Mouse (Mus musculus): ENCODE measurements around the gene Zfp385b. TPM values are rescaled to one million over a fixed set of nuclear protein-coding genes. Genes with fewer than 3 reads are reported as not detected.

The Zfp385b gene
- polyA plus RNA-seq, 1 experiment from 2014 or later, result 6.1 TPM

DNA sequence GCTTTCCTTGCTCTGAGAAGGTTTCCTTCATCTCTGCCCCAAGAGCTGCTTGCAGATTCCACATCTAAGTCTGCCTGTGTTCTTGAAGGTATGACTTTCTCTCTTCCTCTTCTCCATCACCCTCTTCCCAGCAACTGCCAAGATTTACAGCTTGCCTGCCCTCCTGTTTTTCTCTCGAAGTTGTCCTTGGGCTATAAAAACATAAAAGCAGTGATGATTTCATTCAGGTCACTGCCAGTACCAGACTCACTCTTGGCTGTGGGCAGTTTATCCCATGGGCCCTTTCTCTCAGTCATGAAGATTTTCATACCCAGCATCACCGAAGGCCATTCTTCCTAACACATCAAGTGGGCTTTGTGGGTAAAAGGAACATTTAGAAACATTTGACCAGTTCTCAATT is 89.2 kb downstream of the Zfp385b start:
- no peak overlapping the region for H3K27ac ChIP-seq
- no peaks in the 10 kb centered on the region for H3K36me3 ChIP-seq
- no peaks in the 10 kb centered on the region for H3K27me3 ChIP-seq
- ATAC-seq, result no peak
- no peak overlapping the region for H3K4me3 ChIP-seq (replicated peaks)
- H3K9me3 ChIP-seq, result no peaks in the 10 kb centered on the region
- 76% methylated on average over 2 of the region's 2 CpGs for WGBS
- no peak overlapping the region for H3K9ac ChIP-seq (replicated peaks)
- no peak overlapping the region for H3K4me2 ChIP-seq (replicated peaks)
- no peaks in the 10 kb centered on the region for H3K4me1 ChIP-seq (replicated peaks)

DNA sequence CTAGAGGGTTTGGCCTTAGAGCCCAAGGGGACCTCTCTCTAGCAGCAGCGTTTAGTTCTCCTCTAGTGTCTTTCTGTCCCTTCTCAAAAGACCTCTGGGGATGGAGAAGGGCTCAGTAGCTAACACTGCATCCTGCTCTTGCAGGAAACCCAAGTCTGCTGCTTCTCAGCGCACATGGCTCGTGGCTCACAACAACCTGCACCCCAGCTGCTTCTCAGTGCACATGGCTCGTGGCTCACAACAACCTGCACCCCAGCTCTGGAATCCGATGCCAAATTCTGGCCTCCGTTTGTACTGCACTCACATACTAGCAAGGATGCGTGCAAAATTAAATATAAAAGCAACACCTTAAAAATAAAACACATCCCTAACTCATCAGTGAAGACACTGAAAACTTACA is 92.6 kb downstream of the Zfp385b start:
- Histone ChIP-seq H3K4me2 (replicated peaks) (no peak overlapping the region), H3K27ac (no peak overlapping the region), H3K9ac (replicated peaks) (no peak overlapping the region), H3K27me3 (no peaks in the 10 kb centered on the region), H3K4me3 (replicated peaks) (no peak overlapping the region), H3K36me3 (no peaks in the 10 kb centered on the region), H3K9me3 (no peaks in the 10 kb centered on the region), H3K4me1 (replicated peaks) (no peaks in the 10 kb centered on the region)
- ATAC-seq, result no peak
- WGBS, result 87% methylated on average over 7 of the region's 7 CpGs

GRCm38 (mm10) chr2:77720806-77721205 is 98.6 kb downstream of the Zfp385b start:
- no peak overlapping the region for H3K27ac ChIP-seq
- H3K9ac ChIP-seq (replicated peaks), result no peak overlapping the region
- H3K27me3 ChIP-seq, result no peaks in the 10 kb centered on the region
- H3K4me1 ChIP-seq (replicated peaks), result no peaks in the 10 kb centered on the region
- no peak overlapping the region for H3K4me3 ChIP-seq (replicated peaks)
- no peaks in the 10 kb centered on the region for H3K9me3 ChIP-seq
- H3K4me2 ChIP-seq (replicated peaks), result no peak overlapping the region
- ATAC-seq, result no peak
- no peaks in the 10 kb centered on the region for H3K36me3 ChIP-seq
- 86% methylated on average over 4 of the region's 4 CpGs for WGBS

DNA sequence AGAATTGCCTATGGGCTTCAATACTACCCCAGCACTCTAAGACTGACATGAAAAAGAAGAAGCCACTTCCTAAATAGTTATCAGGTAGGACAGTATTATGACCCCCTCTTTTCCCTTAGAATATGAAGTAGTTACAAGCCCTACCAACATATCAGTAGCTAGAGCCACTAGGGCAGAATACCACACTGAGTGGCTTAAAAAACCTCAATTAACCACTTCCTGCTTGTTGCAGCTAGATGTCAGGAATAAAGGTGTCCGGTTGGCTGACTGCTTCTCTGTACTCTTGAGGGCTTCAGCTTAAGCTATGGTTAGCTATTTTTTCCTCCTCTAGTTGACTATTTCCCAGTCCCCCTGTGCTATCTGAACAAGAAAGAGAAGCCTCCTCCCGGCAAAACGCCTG is 103.1 kb downstream of the Zfp385b start:
- Histone ChIP-seq H3K27me3 (no peaks in the 10 kb centered on the region), H3K4me1 (replicated peaks) (no peaks in the 10 kb centered on the region), H3K36me3 (no peaks in the 10 kb centered on the region), H3K27ac (no peak overlapping the region), H3K4me3 (replicated peaks) (no peak overlapping the region), H3K9ac (replicated peaks) (no peak overlapping the region), H3K4me2 (replicated peaks) (no peak overlapping the region), H3K9me3 (no peaks in the 10 kb centered on the region)
- ATAC-seq, result no peak
- WGBS, result 90% methylated on average over 3 of the region's 3 CpGs

DNA sequence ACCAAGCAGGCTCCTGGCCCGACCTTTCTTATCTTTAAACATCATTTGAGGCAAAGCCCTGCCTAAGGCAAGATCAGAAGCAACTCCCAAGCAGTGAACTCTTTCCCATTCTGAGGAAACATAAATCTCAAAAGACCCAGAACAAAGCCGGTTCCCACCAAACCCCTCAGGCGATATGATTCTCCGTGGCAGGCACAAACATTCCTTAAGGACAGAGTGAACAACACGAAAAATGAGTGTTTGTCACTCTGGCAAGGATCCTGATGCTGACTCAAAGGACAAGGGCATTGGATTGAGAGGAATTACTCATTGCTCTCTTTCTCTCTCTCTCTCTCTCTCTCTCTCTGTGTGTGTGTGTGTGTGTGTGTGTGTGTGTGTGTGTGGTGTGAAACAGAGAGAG is 105.6 kb downstream of the Zfp385b start:
- no peak overlapping the region for H3K27ac ChIP-seq
- ATAC-seq, result no peak
- no peaks in the 10 kb centered on the region for H3K9me3 ChIP-seq
- no peak overlapping the region for H3K9ac ChIP-seq (replicated peaks)
- no peaks in the 10 kb centered on the region for H3K4me1 ChIP-seq (replicated peaks)
- no peaks in the 10 kb centered on the region for H3K36me3 ChIP-seq
- no peaks in the 10 kb centered on the region for H3K27me3 ChIP-seq
- 67% methylated on average over 5 of the region's 5 CpGs for WGBS
- H3K4me3 ChIP-seq (replicated peaks), result no peak overlapping the region
- H3K4me2 ChIP-seq (replicated peaks), result no peak overlapping the region

DNA sequence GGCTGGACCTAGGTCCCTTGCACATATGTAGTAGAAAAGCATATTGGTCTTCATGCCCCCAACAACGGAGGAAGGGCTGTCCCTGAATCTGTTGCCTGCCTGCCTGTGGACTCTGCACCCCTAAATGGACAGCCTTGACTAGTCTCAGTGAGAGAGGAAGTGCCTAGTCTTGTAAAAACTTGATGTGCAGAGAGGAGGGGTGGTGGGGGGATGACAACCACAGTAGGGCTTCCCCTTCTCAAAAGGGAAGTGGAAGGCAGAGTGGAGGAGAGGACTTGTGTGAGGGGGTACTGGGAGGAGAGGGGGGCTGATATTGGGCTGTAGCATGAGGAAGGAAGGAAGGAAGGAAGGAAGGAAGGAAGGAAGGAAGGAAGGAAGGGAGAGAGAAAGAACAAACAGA is 107.7 kb downstream of the Zfp385b start:
- no peaks in the 10 kb centered on the region for H3K36me3 ChIP-seq
- H3K4me1 ChIP-seq (replicated peaks), result peaks cover 6% of the 10 kb centered on the region
- no peak overlapping the region for H3K4me3 ChIP-seq (replicated peaks)
- ATAC-seq, result no peak
- 84% methylated on average over 1 of the region's 1 CpGs for WGBS
- H3K4me2 ChIP-seq (replicated peaks), result no peak overlapping the region
- no peak overlapping the region for H3K27ac ChIP-seq
- H3K27me3 ChIP-seq, result no peaks in the 10 kb centered on the region
- H3K9me3 ChIP-seq, result no peaks in the 10 kb centered on the region
- no peak overlapping the region for H3K9ac ChIP-seq (replicated peaks)

- H3K9me3 ChIP-seq, result no peaks in the 10 kb centered on the region
- no peaks in the 10 kb centered on the region for H3K27me3 ChIP-seq
- peak; percentile 57 for ATAC-seq
- H3K4me2 ChIP-seq (replicated peaks), result peak overlapping the region; percentile 37
- H3K9ac ChIP-seq (replicated peaks), result no peak overlapping the region
- WGBS, result 30% methylated on average over 7 of the region's 7 CpGs
- H3K27ac ChIP-seq, result no peak overlapping the region
- no peak overlapping the region for H3K4me3 ChIP-seq (replicated peaks)
- no peaks in the 10 kb centered on the region for H3K36me3 ChIP-seq
- peaks cover 6% of the 10 kb centered on the region for H3K4me1 ChIP-seq (replicated peaks)
These were observed 110.1 kb downstream of the Zfp385b start for GRCm38 (mm10) chr2:77709206-77709794.

GRCm38 (mm10) chr2:77707138-77707537 is 112.3 kb downstream of the Zfp385b start:
- H3K9ac ChIP-seq (replicated peaks), result no peak overlapping the region
- H3K36me3 ChIP-seq, result no peaks in the 10 kb centered on the region
- 38% methylated on average over 9 of the region's 9 CpGs for WGBS
- no peaks in the 10 kb centered on the region for H3K9me3 ChIP-seq
- no peaks in the 10 kb centered on the region for H3K27me3 ChIP-seq
- no peak overlapping the region for H3K4me2 ChIP-seq (replicated peaks)
- no peak for ATAC-seq
- peaks cover 19% of the 10 kb centered on the region for H3K4me1 ChIP-seq (replicated peaks)
- H3K4me3 ChIP-seq (replicated peaks), result no peak overlapping the region
- H3K27ac ChIP-seq, result no peak overlapping the region

GRCm38 (mm10) chr2:77705476-77705875 is 114.0 kb downstream of the Zfp385b start:
- Histone ChIP-seq H3K9ac (replicated peaks) (no peak overlapping the region), H3K27ac (no peak overlapping the region), H3K36me3 (no peaks in the 10 kb centered on the region), H3K27me3 (no peaks in the 10 kb centered on the region), H3K9me3 (no peaks in the 10 kb centered on the region), H3K4me2 (replicated peaks) (no peak overlapping the region), H3K4me1 (replicated peaks) (peaks cover 22% of the 10 kb centered on the region), H3K4me3 (replicated peaks) (no peak overlapping the region)
- no peak for ATAC-seq
- 82% methylated on average over 2 of the region's 2 CpGs for WGBS

GRCm38 (mm10) chr2:77703080-77703479 is 116.4 kb downstream of the Zfp385b start:
- Histone ChIP-seq H3K27ac (peak overlapping the region; percentile 74), H3K36me3 (no peaks in the 10 kb centered on the region), H3K4me1 (replicated peaks) (peaks cover 22% of the 10 kb centered on the region), H3K27me3 (no peaks in the 10 kb centered on the region), H3K4me3 (replicated peaks) (peak overlapping the region; percentile 30), H3K4me2 (replicated peaks) (peak overlapping the region; percentile 47), H3K9ac (replicated peaks) (peak overlapping the region; percentile 56), H3K9me3 (no peaks in the 10 kb centered on the region)
- WGBS, result 25% methylated on average over 19 of the region's 19 CpGs
- peak; percentile 70; the same call in 1 of the 2 replicates for ATAC-seq

DNA sequence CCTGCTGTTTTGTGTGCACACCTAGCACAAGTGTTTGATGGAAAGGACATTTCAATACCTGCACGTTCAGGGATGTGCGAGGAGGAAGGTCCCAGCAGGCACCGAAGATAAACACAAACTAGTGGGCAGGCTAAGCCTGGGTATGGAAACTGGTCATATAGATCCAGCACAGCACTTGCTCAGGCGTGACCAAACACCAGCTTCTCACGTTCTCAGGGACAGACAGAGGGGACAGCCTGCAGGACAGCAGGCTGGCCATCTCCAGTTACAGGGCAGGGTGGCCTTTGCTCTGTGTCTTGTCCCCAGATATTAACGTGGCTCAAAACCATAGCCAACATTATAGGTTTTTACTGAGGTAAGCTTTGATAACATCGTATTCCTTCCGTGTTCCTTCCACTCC is 128.3 kb downstream of the Zfp385b start:
- H3K27me3 ChIP-seq, result no peaks in the 10 kb centered on the region
- H3K9ac ChIP-seq (replicated peaks), result no peak overlapping the region
- WGBS, result 75% methylated on average over 8 of the region's 8 CpGs
- H3K36me3 ChIP-seq, result no peaks in the 10 kb centered on the region
- no peak overlapping the region for H3K4me2 ChIP-seq (replicated peaks)
- no peak overlapping the region for H3K27ac ChIP-seq
- H3K9me3 ChIP-seq, result no peaks in the 10 kb centered on the region
- ATAC-seq, result no peak
- no peak overlapping the region for H3K4me3 ChIP-seq (replicated peaks)
- H3K4me1 ChIP-seq (replicated peaks), result 0 out of 2 replicates have a peak, but pooled peaks cover 4% of the 10 kb centered on the region

GRCm38 (mm10) chr2:77690316-77690715 is 129.1 kb downstream of the Zfp385b start:
- Histone ChIP-seq H3K4me2 (replicated peaks) (no peak overlapping the region), H3K36me3 (no peaks in the 10 kb centered on the region), H3K9me3 (no peaks in the 10 kb centered on the region), H3K9ac (replicated peaks) (no peak overlapping the region), H3K4me1 (replicated peaks) (0 out of 2 replicates have a peak, but pooled peaks cover 4% of the 10 kb centered on the region), H3K27me3 (no peaks in the 10 kb centered on the region), H3K27ac (no peak overlapping the region), H3K4me3 (replicated peaks) (no peak overlapping the region)
- no peak for ATAC-seq
- WGBS, result 63% methylated on average over 8 of the region's 8 CpGs

- Histone ChIP-seq H3K4me3 (replicated peaks) (no peak overlapping the region), H3K36me3 (no peaks in the 10 kb centered on the region), H3K4me2 (replicated peaks) (no peak overlapping the region), H3K4me1 (replicated peaks) (0 out of 2 replicates have a peak, but pooled peaks cover 4% of the 10 kb centered on the region), H3K27me3 (no peaks in the 10 kb centered on the region), H3K9ac (replicated peaks) (no peak overlapping the region), H3K27ac (no peak overlapping the region), H3K9me3 (no peaks in the 10 kb centered on the region)
- WGBS, result 89% methylated on average over 4 of the region's 4 CpGs
- ATAC-seq, result no peak
These were observed 130.8 kb downstream of the Zfp385b start for GRCm38 (mm10) chr2:77688651-77689050.
